Mouse (Mus musculus) embryonic facial prominence, embryonic 12.5 days (tissue): Measurements from ENCODE around the gene 1700022I11Rik. TPM values are rescaled to one million over a fixed set of nuclear protein-coding genes. Genes with fewer than 3 reads are reported as not detected.
A peak's percentile ranks its signal among the peaks of the same experiment; 100 is the strongest.

Source experiments
- ATAC-seq: fragments of 200-750 bp; cut with Nextera tagmentation; 2 replicates; pipeline ENCODE4 v1.8.0; 2017; ENCODE audit not compliant: insufficient number of reproducible peaks, insufficient read depth, low FRiP score, low TSS enrichment
- H3K27ac ChIP-seq: fragments of 300-500 bp; sonication (generic); 2 replicates; pipeline ENCODE4 v1.5.1; 2016; ENCODE audit warnings: mild to moderate bottlenecking
- H3K27me3 ChIP-seq: fragments of 300-500 bp; sonication (generic); 2 replicates; pipeline ENCODE4 v1.6.1; 2016; ENCODE audit warnings: mild to moderate bottlenecking, moderate library complexity
- H3K36me3 ChIP-seq: fragments of 300-500 bp; sonication (generic); 2 replicates; pipeline ENCODE4 v1.6.1; 2016; ENCODE audit warnings: mild to moderate bottlenecking
- H3K4me1 ChIP-seq: fragments of 300-500 bp; sonication (generic); 2 replicates; pipeline ENCODE4 v1.6.1; 2016
- H3K4me2 ChIP-seq: fragments of 300-500 bp; sonication (generic); replicated peaks from 2 replicates; pipeline ENCODE4 v1.6.1; 2016; ENCODE audit warnings: mild to moderate bottlenecking, moderate library complexity
- H3K4me3 ChIP-seq: fragments of 300-500 bp; sonication (generic); 2 replicates; pipeline ENCODE4 v1.5.1; 2016; ENCODE audit warnings: mild to moderate bottlenecking
- H3K9ac ChIP-seq: fragments of 300-500 bp; sonication (generic); 2 replicates; pipeline ENCODE4 v1.6.1; 2016; ENCODE audit warnings: mild to moderate bottlenecking, moderate library complexity
- H3K9me3 ChIP-seq: fragments of 300-500 bp; sonication (generic); 2 replicates; pipeline ENCODE4 v1.6.1; 2016; ENCODE audit warnings: mild to moderate bottlenecking, moderate library complexity
- WGBS: fragments of 180-500 bp; shearing (Covaris S2); methylation state at CpG from one replicate; pipeline ENCODE4 v1.1.7; 2016; 5-methylcytosine and 5-hydroxymethylcytosine counted together
- polyA plus RNA-seq: library from polyadenylated mRNA; unstranded; fragments of >200 nt; fragmentation: Nextera tagmentation; extraction: Ambion mirVana; gene quantifications from 2 replicates; pipeline ENCODE4 v1.2.1, GENCODE M21; 2016

Gene 1700022I11Rik
- polyA plus RNA-seq, 1 experiment from 2014 or later, result 0.70 TPM

- Histone ChIP-seq H3K27ac (no peak overlapping the region), H3K4me3 (no peak overlapping the region), H3K9ac (no peak overlapping the region), H3K4me2 (no peak overlapping the region), H3K36me3 (no peaks in the 10 kb centered on the region), H3K9me3 (no peaks in the 10 kb centered on the region), H3K4me1 (peaks cover 10% of the 10 kb centered on the region; the same call in 1 of the 2 replicates), H3K27me3 (peaks cover 15% of the 10 kb centered on the region)
- WGBS, result 88% methylated on average over 9 of the region's 9 CpGs
- ATAC-seq, result no peak
Observed at GRCm38 (mm10) chr4:42944185-42944584, 25.2 kb upstream of the 1700022I11Rik start.

DNA sequence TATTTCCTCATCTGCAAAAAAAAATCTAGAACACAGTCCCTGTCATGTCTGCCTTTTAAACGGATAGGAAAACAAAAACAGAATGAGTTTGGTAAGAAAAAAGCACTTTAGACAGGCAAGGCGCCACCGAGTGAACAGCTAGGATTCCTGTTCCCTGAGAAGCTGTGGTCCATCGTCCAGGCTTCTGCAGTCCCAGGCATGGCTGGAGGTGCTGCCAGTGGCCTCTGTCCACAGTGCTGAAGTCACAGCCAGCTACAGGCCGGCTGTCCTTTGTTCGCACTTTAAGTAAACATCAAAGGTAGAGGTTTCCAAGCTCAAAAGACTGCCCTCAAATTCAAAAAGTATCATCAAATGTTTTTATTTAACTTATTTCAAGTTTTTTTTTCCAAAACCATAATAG lies 24.4 kb upstream of the 1700022I11Rik start:
- Histone ChIP-seq H3K36me3 (no peaks in the 10 kb centered on the region), H3K4me3 (no peak overlapping the region), H3K27ac (no peak overlapping the region), H3K4me1 (peaks cover 10% of the 10 kb centered on the region; the same call in 1 of the 2 replicates), H3K9ac (no peak overlapping the region), H3K4me2 (no peak overlapping the region), H3K9me3 (no peaks in the 10 kb centered on the region), H3K27me3 (peaks cover 15% of the 10 kb centered on the region)
- 14% methylated on average over 6 of the region's 6 CpGs for WGBS
- ATAC-seq, result no peak

GRCm38 (mm10) chr4:42945445-42945844 lies 24.0 kb upstream of the 1700022I11Rik start:
- Histone ChIP-seq H3K4me2 (no peak overlapping the region), H3K9ac (no peak overlapping the region), H3K27ac (no peak overlapping the region), H3K4me3 (no peak overlapping the region), H3K27me3 (peaks cover 15% of the 10 kb centered on the region), H3K36me3 (no peaks in the 10 kb centered on the region), H3K9me3 (no peaks in the 10 kb centered on the region), H3K4me1 (peaks cover 13% of the 10 kb centered on the region)
- ATAC-seq, result no peak
- 86% methylated on average over 3 of the region's 3 CpGs for WGBS

DNA sequence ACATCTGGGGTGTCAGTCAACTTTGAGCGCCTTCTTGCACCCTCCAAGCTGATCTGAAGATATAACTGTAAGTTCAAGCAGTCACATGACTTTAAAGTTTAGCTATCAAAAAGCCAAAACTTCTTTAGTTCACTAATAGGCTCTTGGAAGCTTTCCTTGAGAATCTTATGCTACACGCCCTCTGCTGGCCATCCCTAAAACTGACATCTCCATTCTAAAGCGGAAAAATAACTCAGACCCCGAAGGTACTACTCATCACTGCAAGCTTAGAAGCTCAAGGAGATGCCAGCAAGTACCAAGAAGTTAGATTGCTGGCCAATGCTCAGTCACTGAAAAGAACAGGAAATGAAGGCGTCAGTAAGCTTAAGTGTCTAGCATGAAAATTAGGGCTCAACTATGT lies 23.5 kb upstream of the 1700022I11Rik start:
- no peak for ATAC-seq
- Histone ChIP-seq H3K4me2 (no peak overlapping the region), H3K36me3 (no peaks in the 10 kb centered on the region), H3K9ac (no peak overlapping the region), H3K4me1 (peaks cover 18% of the 10 kb centered on the region), H3K4me3 (no peak overlapping the region), H3K27ac (no peak overlapping the region), H3K27me3 (peaks cover 15% of the 10 kb centered on the region), H3K9me3 (no peaks in the 10 kb centered on the region)
- WGBS, result 10% methylated on average over 5 of the region's 5 CpGs

GRCm38 (mm10) chr4:42946733-42947290 lies 22.6 kb upstream of the 1700022I11Rik start:
- 41% methylated on average over 10 of the region's 10 CpGs for WGBS
- H3K27ac ChIP-seq, result no peak overlapping the region
- no peak overlapping the region for H3K4me2 ChIP-seq
- H3K9me3 ChIP-seq, result no peaks in the 10 kb centered on the region
- no peaks in the 10 kb centered on the region for H3K36me3 ChIP-seq
- peaks cover 15% of the 10 kb centered on the region for H3K27me3 ChIP-seq
- H3K9ac ChIP-seq, result no peak overlapping the region
- no peak for ATAC-seq
- no peak overlapping the region for H3K4me3 ChIP-seq
- H3K4me1 ChIP-seq, result peaks cover 25% of the 10 kb centered on the region

DNA sequence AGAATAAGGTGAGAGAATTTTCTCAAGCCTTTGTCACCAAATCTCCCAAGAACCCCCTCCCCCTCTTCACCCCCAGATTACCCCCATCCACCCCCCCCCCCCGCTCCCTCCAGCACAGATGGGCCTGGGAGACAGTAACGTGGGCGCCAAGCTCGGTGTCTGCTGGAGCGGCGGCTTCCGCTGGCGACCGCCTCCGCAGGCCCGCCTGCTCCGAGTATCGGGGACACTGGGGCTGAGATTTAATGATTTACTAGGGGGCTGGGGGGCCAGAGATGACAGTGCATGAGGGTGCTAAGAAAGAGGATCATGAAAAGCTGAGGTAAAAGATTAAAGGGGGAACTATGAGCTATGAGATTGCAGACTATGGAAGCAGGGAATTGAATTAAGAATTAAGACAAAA lies 20.9 kb upstream of the 1700022I11Rik start:
- H3K36me3 ChIP-seq, result no peaks in the 10 kb centered on the region
- peak overlapping the region; percentile 69; the same call in 1 of the 2 replicates for H3K4me3 ChIP-seq
- no peak overlapping the region for H3K9ac ChIP-seq
- peaks cover 34% of the 10 kb centered on the region for H3K4me1 ChIP-seq
- no peaks in the 10 kb centered on the region for H3K9me3 ChIP-seq
- H3K27ac ChIP-seq, result no peak overlapping the region
- peaks cover 15% of the 10 kb centered on the region for H3K27me3 ChIP-seq
- WGBS, result 38% methylated on average over 13 of the region's 13 CpGs
- H3K4me2 ChIP-seq, result peak overlapping the region; percentile 86
- no peak for ATAC-seq

GRCm38 (mm10) chr4:42949051-42949675 lies 20.2 kb upstream of the 1700022I11Rik start:
- no peak for ATAC-seq
- 10% methylated on average over 14 of the region's 14 CpGs for whole genome bisulfite sequencing
- no peaks in the 10 kb centered on the region for H3K9me3 ChIP-seq

DNA sequence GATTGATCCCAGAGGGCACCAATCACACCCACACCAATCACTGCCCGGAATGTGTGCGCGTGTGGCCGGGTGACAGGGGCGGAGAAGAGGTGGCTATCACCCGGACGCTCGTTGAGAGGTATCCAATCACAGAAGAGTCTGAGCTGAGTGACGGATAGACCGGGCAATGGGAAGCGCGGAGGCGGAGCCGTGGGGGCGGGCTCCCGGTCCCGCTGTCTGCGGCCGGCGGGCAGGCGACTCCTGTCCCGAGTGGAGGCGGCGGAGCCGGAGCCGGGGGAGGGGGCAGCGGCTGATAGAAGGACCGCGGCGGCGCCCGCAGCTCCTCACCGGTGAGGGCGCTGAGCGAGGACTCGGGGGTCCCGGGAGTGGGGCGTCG lies 19.7 kb upstream of the 1700022I11Rik start, which contains the start of gene Dnajb5:
TSS of gene Dnajb5 (plus strand) at position 139 of the 376 bp plus-strand sequence.
- no peaks in the 10 kb centered on the region for H3K9me3 ChIP-seq
- 0 out of 2 replicates have a peak, but pooled peaks cover 4% of the 10 kb centered on the region for H3K36me3 ChIP-seq
- H3K27me3 ChIP-seq, result peaks cover 15% of the 10 kb centered on the region
- peak within 1 kb of the TSS; percentile 69 for H3K4me3 ChIP-seq
- H3K4me1 ChIP-seq, result peaks cover 39% of the 10 kb centered on the region
- H3K9ac ChIP-seq, result peak within 1 kb of the TSS; percentile 81
- peak; percentile 95 for ATAC-seq
- peak within 1 kb of the TSS; percentile 86 for H3K27ac ChIP-seq
- WGBS, result under 1% methylated on average over 39 of the region's 39 CpGs
- peak within 1 kb of the TSS; percentile 86 for H3K4me2 ChIP-seq

More at GRCm38 (mm10) chr4:42949051-42949675, 20.2 kb upstream of the 1700022I11Rik start:
- peaks cover 39% of the 10 kb centered on the region for H3K4me1 ChIP-seq
- 0 out of 2 replicates have a peak, but pooled peaks cover 4% of the 10 kb centered on the region for H3K36me3 ChIP-seq
- peak overlapping the region; percentile 25; the same call in 1 of the 2 replicates for H3K9ac ChIP-seq
- H3K4me3 ChIP-seq, result peak overlapping the region; percentile 69
- H3K27me3 ChIP-seq, result peaks cover 15% of the 10 kb centered on the region
- no peak overlapping the region for H3K27ac ChIP-seq
- peak overlapping the region; percentile 86 for H3K4me2 ChIP-seq

DNA sequence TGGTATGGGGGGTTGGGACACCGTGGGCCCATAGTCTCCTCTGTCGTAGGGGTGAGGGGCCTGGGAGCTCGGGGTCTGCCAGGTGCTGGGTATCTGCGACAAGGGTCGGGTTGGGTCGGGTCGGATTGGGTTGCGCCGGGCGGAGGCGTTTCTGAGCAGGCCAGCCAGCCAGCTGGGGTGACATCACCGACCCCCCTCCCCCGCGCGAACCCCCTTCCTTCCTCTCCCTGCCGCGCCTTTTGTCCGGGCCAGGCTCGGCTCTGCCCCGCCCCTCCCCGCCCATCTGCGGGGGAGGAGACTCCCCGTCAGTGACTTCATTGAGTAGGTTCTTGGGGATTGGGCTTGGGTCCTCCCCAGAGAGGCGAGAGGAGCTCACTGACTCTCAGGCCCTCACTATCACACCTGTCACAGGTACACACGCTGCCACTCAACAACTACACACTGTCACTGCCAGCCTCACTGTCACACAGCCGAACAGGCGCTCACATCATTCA lies 19.3 kb upstream of the 1700022I11Rik start:
- H3K9ac ChIP-seq, result peak overlapping the region; percentile 81
- WGBS, result 0% methylated on average over 17 of the region's 27 CpGs
- H3K4me1 ChIP-seq, result peaks cover 39% of the 10 kb centered on the region
- peak overlapping the region; percentile 86 for H3K4me2 ChIP-seq
- H3K27ac ChIP-seq, result peak overlapping the region; percentile 86
- H3K9me3 ChIP-seq, result no peaks in the 10 kb centered on the region
- H3K4me3 ChIP-seq, result peak overlapping the region; percentile 69
- 0 out of 2 replicates have a peak, but pooled peaks cover 4% of the 10 kb centered on the region for H3K36me3 ChIP-seq
- peak; percentile 65 for ATAC-seq
- H3K27me3 ChIP-seq, result peaks cover 15% of the 10 kb centered on the region

- peaks cover 37% of the 10 kb centered on the region for H3K4me1 ChIP-seq
Observed at GRCm38 (mm10) chr4:42951206-42952195, 17.9 kb upstream of the 1700022I11Rik start.

DNA sequence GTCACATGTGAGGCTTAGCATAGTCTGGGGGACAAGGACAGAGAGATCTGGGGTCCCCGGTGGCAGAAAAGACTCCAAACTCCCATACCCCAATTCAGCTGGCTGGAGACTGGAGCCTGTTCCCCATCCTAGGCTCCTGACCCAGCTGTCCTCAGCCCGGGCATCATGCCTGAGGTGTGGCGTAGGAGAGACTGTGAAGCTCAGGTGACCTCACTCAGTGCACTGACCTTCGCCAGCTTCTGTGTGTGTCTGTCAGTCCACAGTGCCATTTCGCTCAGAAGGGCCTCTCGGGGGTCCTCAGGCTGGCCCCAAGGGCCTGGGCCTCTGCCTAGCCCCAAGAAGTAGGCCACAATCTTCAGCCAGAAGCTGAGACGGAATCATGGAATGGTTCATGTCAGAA lies 16.8 kb upstream of the 1700022I11Rik start:
- Histone ChIP-seq H3K4me2 (no peak overlapping the region), H3K4me1 (peaks cover 32% of the 10 kb centered on the region), H3K36me3 (peaks cover 18% of the 10 kb centered on the region), H3K27ac (no peak overlapping the region), H3K9me3 (no peaks in the 10 kb centered on the region), H3K27me3 (peaks cover 11% of the 10 kb centered on the region), H3K9ac (no peak overlapping the region), H3K4me3 (no peak overlapping the region)
- WGBS, result 88% methylated on average over 7 of the region's 7 CpGs
- no peak for ATAC-seq

More at GRCm38 (mm10) chr4:42951206-42952195, 17.9 kb upstream of the 1700022I11Rik start:
- Histone ChIP-seq H3K27ac (no peak overlapping the region), H3K9ac (no peak overlapping the region), H3K4me2 (peak overlapping the region; percentile 86), H3K9me3 (no peaks in the 10 kb centered on the region), H3K4me3 (no peak overlapping the region), H3K36me3 (peaks cover 8% of the 10 kb centered on the region; the same call in 1 of the 2 replicates), H3K27me3 (peaks cover 15% of the 10 kb centered on the region)
- WGBS, result 66% methylated on average over 11 of the region's 11 CpGs
- ATAC-seq, result no peak
